Mouse (Mus musculus) heart, embryonic 11.5 days (tissue): ENCODE measurements around the gene Epb41l5. TPM values are rescaled to one million over a fixed set of nuclear protein-coding genes. Genes with fewer than 3 reads are reported as not detected.

Experiments
- ATAC-seq: fragments of 200-750 bp; cut with Nextera tagmentation; replicated peaks from 2 replicates; pipeline ENCODE4 v1.8.0; 2017; ENCODE audit warnings: moderate library complexity; ENCODE audit not compliant: insufficient number of reproducible peaks, low FRiP score, low TSS enrichment
- H3K27ac ChIP-seq: fragments of 300-500 bp; sonication (generic); 2 replicates; pipeline ENCODE4 v1.5.1; 2014; ENCODE audit warnings: mild to moderate bottlenecking, low read depth, low read length
- H3K27me3 ChIP-seq: fragments of 300-500 bp; sonication (generic); 2 replicates; pipeline ENCODE4 v1.6.1; 2014; ENCODE audit warnings: mild to moderate bottlenecking, low read length, mixed read lengths; ENCODE audit not compliant: control insufficient read depth, insufficient read depth
- H3K36me3 ChIP-seq: fragments of 300-500 bp; sonication (generic); 2 replicates; pipeline ENCODE4 v1.6.1; 2014; ENCODE audit warnings: mild to moderate bottlenecking, low read length, moderate library complexity, mixed read lengths; ENCODE audit not compliant: control insufficient read depth, insufficient read depth
- H3K4me1 ChIP-seq: fragments of 300-500 bp; sonication (generic); 2 replicates; pipeline ENCODE4 v1.6.1; 2014; ENCODE audit warnings: low read length; ENCODE audit not compliant: control insufficient read depth, insufficient read depth
- H3K4me2 ChIP-seq: fragments of 300-500 bp; sonication (generic); 2 replicates; pipeline ENCODE4 v1.6.1; 2014; ENCODE audit warnings: mild to moderate bottlenecking, moderate library complexity
- H3K4me3 ChIP-seq: fragments of 300-500 bp; sonication (generic); 2 replicates; pipeline ENCODE4 v1.5.1; 2014; ENCODE audit warnings: low read depth, low read length
- H3K9ac ChIP-seq: fragments of 300-500 bp; sonication (generic); 2 replicates; pipeline ENCODE4 v1.6.1; 2014; ENCODE audit warnings: mild to moderate bottlenecking, low read depth, low read length, moderate library complexity
- H3K9me3 ChIP-seq: fragments of 300-500 bp; sonication (generic); replicated peaks from 2 replicates; pipeline ENCODE4 v1.6.1; 2016; ENCODE audit warnings: low read length; ENCODE audit not compliant: control insufficient read depth
- WGBS: fragments of 180-500 bp; shearing (Covaris S2); extraction: QIAGEN DNeasy Blood & Tissue Kit; methylation state at CpG from one replicate; pipeline ENCODE4 v1.1.7; 2014; ENCODE audit not compliant: insufficient replicate concordance; 5-methylcytosine and 5-hydroxymethylcytosine counted together
- polyA plus RNA-seq: library from polyadenylated mRNA; unstranded; fragments of >200 nt; fragmentation: Nextera tagmentation; extraction: Ambion mirVana; gene quantifications from 2 replicates; pipeline ENCODE4 v1.2.1, GENCODE M21; 2014

Gene Epb41l5
- polyA plus RNA-seq, 1 experiment from 2014 or later = 29.6 TPM

DNA sequence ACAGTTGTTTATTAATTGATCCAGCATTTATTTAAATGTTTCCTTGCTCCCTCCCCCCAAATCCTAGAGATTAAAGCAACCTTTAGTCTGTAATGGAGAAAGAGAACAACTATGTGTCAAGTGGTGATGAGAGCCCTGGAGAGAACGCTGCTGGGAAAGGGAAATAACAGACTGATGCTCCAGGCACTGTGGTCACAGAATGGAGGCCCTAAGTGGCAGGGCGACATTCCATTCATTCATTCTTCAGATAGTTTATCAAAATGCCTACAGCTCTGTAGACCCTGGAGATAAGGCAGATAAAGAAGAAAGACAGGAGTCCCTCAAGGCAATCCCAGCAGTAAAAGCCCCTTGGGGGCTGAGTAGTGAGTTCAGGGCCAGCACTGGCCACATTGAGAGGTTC lies 827 bp upstream of the Epb41l5 start:
- no peak overlapping the region for H3K9ac ChIP-seq
- 15% methylated on average over 2 of the region's 2 CpGs for WGBS
- H3K27me3 ChIP-seq = no peaks in the 10 kb centered on the region
- H3K4me3 ChIP-seq = no peak overlapping the region
- H3K9me3 ChIP-seq = no peaks in the 10 kb centered on the region
- no peaks in the 10 kb centered on the region for H3K36me3 ChIP-seq
- H3K27ac ChIP-seq = no peak overlapping the region
- peaks cover 16% of the 10 kb centered on the region for H3K4me1 ChIP-seq
- ATAC-seq = no peak
- H3K4me2 ChIP-seq = no peak overlapping the region

DNA sequence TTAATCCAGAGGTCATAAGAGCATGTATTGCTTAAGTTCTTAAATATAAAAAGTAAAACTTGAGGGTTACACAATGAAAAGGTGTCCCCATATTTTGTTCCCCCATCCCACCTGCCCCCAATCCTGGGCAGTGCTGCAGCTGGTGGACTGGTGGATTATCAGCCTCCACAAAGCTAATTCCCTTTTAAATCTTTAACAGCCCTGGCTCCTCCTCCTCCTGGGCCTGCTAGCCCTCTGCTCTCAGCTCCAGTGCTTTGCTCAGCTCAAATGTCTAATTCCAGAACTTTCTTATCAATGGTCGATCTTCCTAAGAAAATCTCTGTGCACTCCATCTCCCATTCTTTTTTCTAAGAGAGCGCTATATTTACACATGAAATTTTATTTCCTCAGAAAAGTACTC lies 2.4 kb downstream of the Epb41l5 start:
- Histone ChIP-seq H3K27ac (no peak overlapping the region), H3K9me3 (no peaks in the 10 kb centered on the region), H3K27me3 (no peaks in the 10 kb centered on the region), H3K4me1 (peaks cover 22% of the 10 kb centered on the region), H3K36me3 (no peaks in the 10 kb centered on the region), H3K4me3 (no peak overlapping the region), H3K4me2 (no peak overlapping the region), H3K9ac (no peak overlapping the region)
- WGBS = 60% methylated on average over 2 of the region's 2 CpGs
- ATAC-seq = no peak

DNA sequence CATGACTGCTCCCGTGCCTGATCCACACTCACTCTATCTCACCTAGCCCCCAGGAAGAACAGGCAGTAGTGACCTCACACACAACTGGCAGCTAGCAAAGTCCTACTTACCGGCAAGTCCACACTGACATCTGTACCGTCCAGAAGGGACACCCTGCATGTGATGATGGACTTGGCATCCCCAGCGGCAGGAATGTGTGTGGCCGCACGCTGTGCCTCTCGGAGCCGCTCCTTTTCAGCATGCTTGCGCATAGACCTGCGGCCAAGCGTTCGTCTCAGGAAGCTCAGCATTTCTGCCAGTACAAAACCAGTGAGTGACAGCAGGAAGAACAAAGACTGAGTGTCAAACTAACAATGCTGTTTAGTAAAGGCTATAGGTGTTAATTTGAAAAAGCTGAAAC lies 6.4 kb downstream of the Epb41l5 start:
- no peak overlapping the region for H3K27ac ChIP-seq
- no peaks in the 10 kb centered on the region for H3K9me3 ChIP-seq
- H3K4me2 ChIP-seq = peak overlapping the region; percentile 11; the same call in 1 of the 2 replicates
- WGBS = 46% methylated on average over 12 of the region's 12 CpGs
- H3K9ac ChIP-seq = no peak overlapping the region
- no peaks in the 10 kb centered on the region for H3K36me3 ChIP-seq
- H3K27me3 ChIP-seq = no peaks in the 10 kb centered on the region
- no peak for ATAC-seq
- H3K4me3 ChIP-seq = no peak overlapping the region
- H3K4me1 ChIP-seq = peaks cover 13% of the 10 kb centered on the region

DNA sequence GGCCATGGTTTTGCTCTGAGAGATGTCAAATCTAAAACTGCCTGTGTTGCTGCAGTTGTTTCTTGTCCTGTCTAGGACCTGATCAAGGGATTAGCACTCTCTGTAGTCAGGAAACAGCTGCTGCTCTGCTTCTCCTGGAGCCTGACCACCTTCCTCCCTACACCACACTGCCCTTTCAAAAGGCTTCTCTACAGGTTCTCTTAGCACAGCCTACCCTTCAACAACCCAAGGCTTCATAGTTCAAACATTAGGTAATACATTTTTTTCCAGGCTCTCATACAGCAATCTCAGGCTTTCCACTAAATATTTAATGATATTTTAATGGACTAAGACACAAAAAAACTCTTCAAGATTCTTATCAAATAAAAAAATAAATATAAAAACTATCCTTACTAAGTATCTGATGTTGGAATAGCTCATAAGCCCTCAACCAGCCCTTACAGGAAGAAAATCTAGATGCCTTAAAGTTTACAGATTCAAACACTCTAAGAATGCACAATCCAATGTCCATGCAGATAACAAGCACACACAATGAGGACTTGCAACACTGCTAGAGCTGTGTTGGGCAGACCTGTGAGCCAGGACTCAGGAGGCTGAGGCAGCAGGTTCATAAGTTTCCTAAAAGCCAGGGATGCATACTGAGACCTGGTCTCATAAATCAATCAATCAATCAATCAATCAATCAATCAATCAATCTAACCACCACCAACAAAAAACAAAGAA lies 7.5 kb downstream of the Epb41l5 start:
- Histone ChIP-seq H3K4me1 (peaks cover 8% of the 10 kb centered on the region; the same call in 1 of the 2 replicates), H3K4me3 (no peak overlapping the region), H3K27ac (no peak overlapping the region), H3K9ac (no peak overlapping the region), H3K9me3 (no peaks in the 10 kb centered on the region), H3K36me3 (no peaks in the 10 kb centered on the region), H3K4me2 (no peak overlapping the region), H3K27me3 (no peaks in the 10 kb centered on the region)
- no peak for ATAC-seq

DNA sequence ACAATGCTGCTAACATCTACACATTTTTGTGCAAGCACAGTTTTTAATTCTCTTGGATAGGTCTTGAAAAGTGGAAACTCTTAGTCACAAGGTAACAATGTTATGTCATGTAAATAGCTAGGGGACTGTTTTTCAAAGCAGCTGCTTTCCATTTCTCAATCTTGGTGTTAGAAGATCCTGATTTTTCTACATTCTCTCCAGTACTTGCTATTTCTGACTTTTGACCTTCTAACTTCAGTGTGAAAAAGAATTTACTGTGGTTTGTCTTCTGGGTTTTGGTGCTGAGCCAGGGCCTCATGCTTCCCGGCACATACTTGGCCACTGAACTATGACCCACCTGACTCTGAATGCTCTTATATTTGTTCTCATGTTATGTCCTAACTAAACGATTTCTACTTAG lies 8.8 kb downstream of the Epb41l5 start:
- H3K27ac ChIP-seq = no peak overlapping the region
- H3K4me1 ChIP-seq = peaks cover 8% of the 10 kb centered on the region; the same call in 1 of the 2 replicates
- H3K36me3 ChIP-seq = no peaks in the 10 kb centered on the region
- no peak for ATAC-seq
- H3K9me3 ChIP-seq = no peaks in the 10 kb centered on the region
- no peak overlapping the region for H3K4me3 ChIP-seq
- no peak overlapping the region for H3K9ac ChIP-seq
- WGBS = 85% methylated on average over 2 of the region's 2 CpGs
- no peaks in the 10 kb centered on the region for H3K27me3 ChIP-seq
- H3K4me2 ChIP-seq = no peak overlapping the region

DNA sequence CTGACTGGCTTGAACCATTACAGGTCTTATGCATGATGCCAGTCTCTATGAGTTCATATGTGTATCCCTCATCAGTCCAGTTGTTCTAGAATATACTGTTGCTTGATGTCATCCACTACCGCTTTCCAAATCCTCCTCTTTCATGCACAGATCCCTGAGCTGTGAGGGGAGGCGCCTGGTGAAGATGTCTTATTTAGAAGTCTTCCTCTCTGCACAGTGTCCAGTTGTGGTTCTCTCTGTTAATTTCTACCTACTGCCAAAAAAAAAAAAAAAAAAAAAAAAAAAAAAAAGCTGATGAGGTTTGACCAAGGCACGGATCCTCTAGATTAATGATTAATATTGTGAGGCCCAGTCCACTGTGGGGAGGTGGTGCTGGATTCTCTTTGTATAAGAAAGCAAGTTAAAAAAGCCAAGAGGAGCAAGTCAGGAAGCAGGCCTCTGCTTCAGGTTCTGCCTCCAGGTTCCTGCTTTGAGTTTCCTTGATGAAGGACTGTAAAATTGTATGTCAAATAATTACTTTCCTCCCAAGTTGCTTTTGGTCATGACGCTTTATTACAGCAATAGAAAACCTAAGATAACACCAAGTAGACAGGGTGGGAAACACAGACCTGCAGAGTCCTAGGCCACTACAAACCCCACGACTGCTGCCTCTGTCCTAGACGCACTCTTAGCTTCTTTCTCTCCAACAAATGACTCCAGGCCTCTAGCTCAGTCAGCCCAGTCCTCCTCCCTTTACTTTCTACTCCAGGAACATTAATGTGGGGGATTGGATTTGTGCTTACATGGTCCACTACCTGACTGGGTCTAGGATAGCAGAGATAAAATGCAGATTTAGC lies 11.4 kb downstream of the Epb41l5 start:
- no peaks in the 10 kb centered on the region for H3K36me3 ChIP-seq
- no peak overlapping the region for H3K27ac ChIP-seq
- peaks cover 5% of the 10 kb centered on the region; the same call in 1 of the 2 replicates for H3K4me1 ChIP-seq
- H3K9me3 ChIP-seq = no peaks in the 10 kb centered on the region
- no peak for ATAC-seq
- H3K27me3 ChIP-seq = no peaks in the 10 kb centered on the region
- no peak overlapping the region for H3K4me3 ChIP-seq
- H3K9ac ChIP-seq = no peak overlapping the region
- 85% methylated on average over 6 of the region's 6 CpGs for WGBS
- no peak overlapping the region for H3K4me2 ChIP-seq

DNA sequence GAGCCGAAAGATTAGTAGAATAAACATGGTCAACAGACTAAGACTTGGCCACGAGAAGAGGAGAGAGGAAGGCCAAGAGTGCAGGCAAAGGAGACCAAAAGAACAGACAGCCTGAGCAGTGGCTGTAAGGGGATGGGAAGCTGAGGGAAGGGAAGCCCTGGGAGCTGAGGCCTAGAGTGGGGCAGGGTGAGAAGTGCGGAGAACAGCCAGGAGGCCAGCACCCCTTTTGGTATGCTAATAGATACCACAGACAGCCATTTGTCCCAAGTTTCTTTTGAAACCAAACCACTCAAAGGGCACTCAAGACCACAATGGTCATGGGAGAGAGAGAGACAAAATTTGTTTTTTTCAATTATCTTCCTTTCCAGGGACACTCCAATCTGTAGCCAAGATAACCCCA lies 14.1 kb downstream of the Epb41l5 start:
- Histone ChIP-seq H3K36me3 (0 out of 2 replicates have a peak, but pooled peaks cover 4% of the 10 kb centered on the region), H3K4me1 (peaks cover 4% of the 10 kb centered on the region; the same call in 1 of the 2 replicates), H3K9ac (no peak overlapping the region), H3K4me2 (no peak overlapping the region), H3K27ac (no peak overlapping the region), H3K27me3 (no peaks in the 10 kb centered on the region), H3K9me3 (no peaks in the 10 kb centered on the region), H3K4me3 (no peak overlapping the region)
- 54% methylated on average over 3 of the region's 3 CpGs for WGBS
- no peak for ATAC-seq

DNA sequence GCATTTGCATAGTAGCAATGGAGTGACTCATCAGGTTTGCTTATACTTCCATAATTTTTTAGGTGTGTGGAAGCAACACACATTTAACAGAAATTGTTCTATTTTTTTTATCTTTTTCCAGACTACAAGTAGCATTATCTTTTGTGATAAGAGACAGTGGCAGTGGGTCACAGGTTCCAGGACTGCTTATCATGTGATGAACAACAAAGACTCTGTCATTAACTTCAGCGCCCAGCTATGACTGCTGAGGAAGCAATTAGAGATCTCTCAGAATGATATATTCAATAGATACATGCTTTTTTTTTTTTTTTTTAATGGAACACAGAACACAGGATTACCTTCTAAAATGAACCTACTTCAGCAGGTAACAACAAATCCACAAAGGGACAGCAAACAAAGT lies 18.4 kb downstream of the Epb41l5 start:
- Histone ChIP-seq H3K9ac (no peak overlapping the region), H3K4me2 (no peak overlapping the region), H3K4me1 (peaks cover 7% of the 10 kb centered on the region), H3K27ac (no peak overlapping the region), H3K4me3 (no peak overlapping the region), H3K27me3 (no peaks in the 10 kb centered on the region), H3K36me3 (0 out of 2 replicates have a peak, but pooled peaks cover 4% of the 10 kb centered on the region), H3K9me3 (no peaks in the 10 kb centered on the region)
- WGBS = 28% methylated on average over 1 of the region's 1 CpGs
- ATAC-seq = no peak
